Mouse (Mus musculus) testis, adult 2 months (tissue): ENCODE measurements around the gene Bcl7a.

Source experiments
- CTCF ChIP-seq: fragments of 200-500 bp; IDR thresholded peaks from 2 replicates; pipeline ENCODE4 v1.5.1; 2012; ENCODE audit warnings: low read depth, mild to moderate bottlenecking, inconsistent platforms, low read length, moderate library complexity; ENCODE audit not compliant: control insufficient read depth, insufficient read depth, insufficient replicate concordance
- POLR2A ChIP-seq: fragments of 200-500 bp; IDR thresholded peaks from 2 replicates; pipeline ENCODE4 v1.6.1; 2012; ENCODE audit warnings: low read depth, mild to moderate bottlenecking, inconsistent platforms, low read length, moderate library complexity; ENCODE audit not compliant: control insufficient read depth

DNA sequence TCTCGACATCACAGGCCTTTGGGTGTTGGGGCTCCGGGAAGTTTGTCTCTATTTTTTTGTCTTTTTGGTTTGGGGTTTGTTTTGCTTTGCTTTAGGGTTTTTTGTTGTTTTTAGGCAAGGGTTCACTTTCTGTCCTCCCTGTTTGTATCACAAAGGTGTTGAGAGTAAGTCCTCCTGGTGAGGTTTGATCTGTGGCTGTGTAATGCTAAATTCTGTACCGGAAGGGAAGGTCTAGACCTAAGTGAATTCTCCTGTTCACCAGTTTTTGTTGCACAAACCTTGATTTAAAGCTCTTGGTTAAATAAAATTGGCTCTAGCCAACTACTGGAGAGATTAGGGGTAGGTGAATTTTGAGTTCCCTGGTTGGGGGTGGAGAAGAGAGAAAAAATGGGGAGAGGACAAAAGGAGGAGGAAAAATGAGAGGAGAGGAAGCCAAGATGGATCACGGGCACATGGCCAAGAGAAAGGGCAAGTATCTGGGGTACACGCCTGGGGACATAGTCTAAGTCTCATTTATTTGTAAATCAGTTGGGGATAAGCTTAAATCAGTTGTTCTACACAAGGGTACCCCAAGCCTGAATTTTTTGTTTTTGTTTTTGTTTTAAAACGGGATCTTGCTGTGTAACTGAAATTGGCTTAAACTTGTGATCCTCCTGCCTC, 32.3 kb downstream of the Bcl7a start:
- no peak for TF ChIP-seq CTCF
- no peak for TF ChIP-seq POLR2A
